Mouse (Mus musculus): ENCODE data around the gene Mphosph6. TPM values are rescaled to one million over a fixed set of nuclear protein-coding genes. Genes with fewer than 3 reads are reported as not detected.

The Mphosph6 gene
- 48.7 and 50.5 TPM in 2 replicates for polyA plus RNA-seq (2015; fragmentation: Nextera tagmentation; extraction: Ambion mirVana)

- H3K4me3 ChIP-seq: peak within 1 kb of the TSS; percentile 76
- H3K9ac ChIP-seq: peak within 1 kb of the TSS; percentile 82
- peak within 1 kb of the TSS; percentile 81 for H3K27ac ChIP-seq
- WGBS: under 1% methylated on average over 65 of the region's 65 CpGs
- peak; percentile 99 for ATAC-seq
- H3K27me3 ChIP-seq: no peaks in the 10 kb centered on the region
- H3K4me1 ChIP-seq: peaks cover 26% of the 10 kb centered on the region
- no peaks in the 10 kb centered on the region for H3K9me3 ChIP-seq (replicated peaks)
- peaks cover 21% of the 10 kb centered on the region for H3K36me3 ChIP-seq (ENCODE audit: poor library complexity, severe bottlenecking)
- peak within 1 kb of the TSS; percentile 66 for H3K4me2 ChIP-seq
These were observed at the start of gene Mphosph6 for GRCm38 (mm10) chr8:117801443-117802298. Gene Mphosph6 (minus strand): TSS chr8:117801943.

GRCm38 (mm10) chr8:117850420-117850819, 48.7 kb upstream of the Mphosph6 start:
- Histone ChIP-seq H3K9ac (no peak overlapping the region), H3K9me3 (replicated peaks) (no peaks in the 10 kb centered on the region), H3K27me3 (no peaks in the 10 kb centered on the region), H3K4me3 (no peak overlapping the region), H3K36me3 (ENCODE audit: poor library complexity, severe bottlenecking) (no peaks in the 10 kb centered on the region), H3K27ac (no peak overlapping the region), H3K4me2 (no peak overlapping the region), H3K4me1 (no peaks in the 10 kb centered on the region)
- WGBS: 80% methylated on average over 10 of the region's 10 CpGs
- ATAC-seq: no peak

GRCm38 (mm10) chr8:117847865-117848264, 46.1 kb upstream of the Mphosph6 start:
- Histone ChIP-seq H3K4me3 (no peak overlapping the region), H3K9ac (no peak overlapping the region), H3K36me3 (ENCODE audit: poor library complexity, severe bottlenecking) (no peaks in the 10 kb centered on the region), H3K9me3 (replicated peaks) (no peaks in the 10 kb centered on the region), H3K4me1 (no peaks in the 10 kb centered on the region), H3K27me3 (no peaks in the 10 kb centered on the region), H3K4me2 (no peak overlapping the region), H3K27ac (no peak overlapping the region)
- ATAC-seq: no peak
- WGBS: 86% methylated on average over 6 of the region's 6 CpGs

GRCm38 (mm10) chr8:117843694-117844093, 42.0 kb upstream of the Mphosph6 start:
- ATAC-seq: no peak
- WGBS: 83% methylated on average over 8 of the region's 8 CpGs
- Histone ChIP-seq H3K9me3 (replicated peaks) (no peaks in the 10 kb centered on the region), H3K4me2 (no peak overlapping the region), H3K4me3 (no peak overlapping the region), H3K4me1 (no peaks in the 10 kb centered on the region), H3K9ac (no peak overlapping the region), H3K36me3 (ENCODE audit: poor library complexity, severe bottlenecking) (no peaks in the 10 kb centered on the region), H3K27ac (no peak overlapping the region), H3K27me3 (no peaks in the 10 kb centered on the region)

- Histone ChIP-seq H3K9ac (no peak overlapping the region), H3K27me3 (no peaks in the 10 kb centered on the region), H3K9me3 (replicated peaks) (no peaks in the 10 kb centered on the region), H3K36me3 (ENCODE audit: poor library complexity, severe bottlenecking) (no peaks in the 10 kb centered on the region), H3K4me3 (no peak overlapping the region), H3K4me1 (no peaks in the 10 kb centered on the region), H3K27ac (no peak overlapping the region), H3K4me2 (no peak overlapping the region)
- WGBS: 74% methylated on average over 4 of the region's 4 CpGs
- ATAC-seq: no peak
These were observed 11.8 kb upstream of the Mphosph6 start for GRCm38 (mm10) chr8:117813524-117813923.

GRCm38 (mm10) chr8:117810676-117811075, 8.9 kb upstream of the Mphosph6 start:
- Histone ChIP-seq H3K27ac (no peak overlapping the region), H3K9me3 (replicated peaks) (no peaks in the 10 kb centered on the region), H3K4me1 (no peaks in the 10 kb centered on the region), H3K4me2 (no peak overlapping the region), H3K4me3 (no peak overlapping the region), H3K9ac (no peak overlapping the region), H3K27me3 (no peaks in the 10 kb centered on the region), H3K36me3 (ENCODE audit: poor library complexity, severe bottlenecking) (no peaks in the 10 kb centered on the region)
- ATAC-seq: no peak
- 95% methylated on average over 2 of the region's 2 CpGs for WGBS

GRCm38 (mm10) chr8:117805419-117805818, 3.7 kb upstream of the Mphosph6 start:
- H3K9ac ChIP-seq: no peak overlapping the region
- no peaks in the 10 kb centered on the region for H3K36me3 ChIP-seq (ENCODE audit: poor library complexity, severe bottlenecking)
- WGBS: 79% methylated on average over 5 of the region's 5 CpGs

GRCm38 (mm10) chr8:117802299-117802689, 551 bp upstream of the Mphosph6 start:
- peak; percentile 73 for ATAC-seq
- Histone ChIP-seq H3K9me3 (replicated peaks) (no peaks in the 10 kb centered on the region), H3K4me2 (peak overlapping the region; percentile 66), H3K27me3 (no peaks in the 10 kb centered on the region), H3K36me3 (ENCODE audit: poor library complexity, severe bottlenecking) (peaks cover 16% of the 10 kb centered on the region), H3K9ac (peak overlapping the region; percentile 82), H3K4me1 (peaks cover 26% of the 10 kb centered on the region), H3K4me3 (peak overlapping the region; percentile 76), H3K27ac (no peak overlapping the region)
- WGBS: 1% methylated on average over 11 of the region's 11 CpGs

More at GRCm38 (mm10) chr8:117805419-117805818, 3.7 kb upstream of the Mphosph6 start:
- H3K4me2 ChIP-seq: no peak overlapping the region
- no peak overlapping the region for H3K4me3 ChIP-seq
- ATAC-seq: no peak
- H3K27me3 ChIP-seq: no peaks in the 10 kb centered on the region
- no peak overlapping the region for H3K27ac ChIP-seq
- H3K4me1 ChIP-seq: peaks cover 16% of the 10 kb centered on the region
- no peaks in the 10 kb centered on the region for H3K9me3 ChIP-seq (replicated peaks)

- ATAC-seq: no peak
- Histone ChIP-seq H3K27me3 (no peaks in the 10 kb centered on the region), H3K9ac (no peak overlapping the region), H3K36me3 (ENCODE audit: poor library complexity, severe bottlenecking) (peaks cover 52% of the 10 kb centered on the region), H3K4me3 (no peak overlapping the region), H3K4me1 (peaks cover 26% of the 10 kb centered on the region), H3K4me2 (no peak overlapping the region), H3K27ac (no peak overlapping the region), H3K9me3 (replicated peaks) (no peaks in the 10 kb centered on the region)
- WGBS: 94% methylated on average over 2 of the region's 2 CpGs
These were observed 3.7 kb downstream of the Mphosph6 start for GRCm38 (mm10) chr8:117798066-117798465.

GRCm38 (mm10) chr8:117796464-117796863, 5.3 kb downstream of the Mphosph6 start:
- no peaks in the 10 kb centered on the region for H3K27me3 ChIP-seq
- peaks cover 68% of the 10 kb centered on the region for H3K36me3 ChIP-seq (ENCODE audit: poor library complexity, severe bottlenecking)
- H3K9me3 ChIP-seq (replicated peaks): no peaks in the 10 kb centered on the region
- 94% methylated on average over 15 of the region's 15 CpGs for WGBS
- H3K4me3 ChIP-seq: no peak overlapping the region
- no peak overlapping the region for H3K27ac ChIP-seq
- no peak overlapping the region for H3K9ac ChIP-seq
- ATAC-seq: no peak
- H3K4me2 ChIP-seq: no peak overlapping the region
- peaks cover 19% of the 10 kb centered on the region for H3K4me1 ChIP-seq

GRCm38 (mm10) chr8:117794581-117794980, 7.2 kb downstream of the Mphosph6 start:
- Histone ChIP-seq H3K27ac (no peak overlapping the region), H3K9me3 (replicated peaks) (no peaks in the 10 kb centered on the region), H3K4me3 (no peak overlapping the region), H3K4me1 (peaks cover 2% of the 10 kb centered on the region; the same call in 1 of the 2 replicates), H3K27me3 (no peaks in the 10 kb centered on the region), H3K4me2 (no peak overlapping the region), H3K9ac (no peak overlapping the region), H3K36me3 (ENCODE audit: poor library complexity, severe bottlenecking) (peaks cover 87% of the 10 kb centered on the region)
- ATAC-seq: no peak
- WGBS: 89% methylated on average over 10 of the region's 10 CpGs

GRCm38 (mm10) chr8:117792616-117793144, 9.1 kb downstream of the Mphosph6 start:
- no peak overlapping the region for H3K4me3 ChIP-seq
- no peaks in the 10 kb centered on the region for H3K9me3 ChIP-seq (replicated peaks)
- H3K4me2 ChIP-seq: no peak overlapping the region
- no peaks in the 10 kb centered on the region for H3K4me1 ChIP-seq
- no peak overlapping the region for H3K9ac ChIP-seq
- no peak for ATAC-seq
- peaks cover 92% of the 10 kb centered on the region for H3K36me3 ChIP-seq (ENCODE audit: poor library complexity, severe bottlenecking)
- 81% methylated on average over 19 of the region's 19 CpGs for WGBS
- H3K27me3 ChIP-seq: no peaks in the 10 kb centered on the region
- H3K27ac ChIP-seq: no peak overlapping the region
